ENCODE assay signal across 7 mouse cellular contexts in genomic region chr8:20588268-20589177, GRCm38 (mm10). TPM values are rescaled to one million over a fixed set of nuclear protein-coding genes. Genes with fewer than 3 reads are reported as not detected.
A peak's percentile ranks its signal among the peaks of the same experiment; 100 is the strongest.
DNase-seq lines count a peak whose midpoint lies in the region; ATAC-seq lines count a peak whose summit lies in the region.
"Not testable (repeated sequence)": the region's sequence is repeated elsewhere in the genome, so short reads cannot be mapped to it uniquely, and the experiment has no call there.

No protein-coding gene starts in this region.

- peak; percentile 4 for DNase-seq in adrenal gland, postnatal 14 days
- peak; percentile 4 to 14 for DNase-seq in heart, adult 18-20 months
- DNase-seq in intestine, embryonic 14.5 days (ENCODE audit: low spot score), result peak; percentile 52
- DNase-seq in limb, embryonic 10.5 days (ENCODE audit: low spot score), result peak; percentile 23

- H3K9me3 ChIP-seq in intestine, embryonic 14.5 days (ENCODE audit: control insufficient read depth, low read length); limb, embryonic 10.5 days (replicated peaks); neural tube, embryonic 14.5 days (ENCODE audit: control insufficient read depth, low read length): not testable (repeated sequence)

- H3K4me3 ChIP-seq in intestine, embryonic 14.5 days (ENCODE audit: low read depth, low read length); limb, embryonic 10.5 days; neural tube, embryonic 14.5 days (ENCODE audit: low read depth, low read length): not testable (repeated sequence)

- not testable (repeated sequence) for H3K4me2 ChIP-seq in intestine, embryonic 14.5 days (ENCODE audit: low read length); neural tube, embryonic 14.5 days (ENCODE audit: low read depth, low read length)

- H3K27ac ChIP-seq in intestine, embryonic 14.5 days (ENCODE audit: low read depth); limb, embryonic 10.5 days; neural tube, embryonic 14.5 days (ENCODE audit: low read depth, low read length): not testable (repeated sequence)

- not testable (repeated sequence) for H3K36me3 ChIP-seq in intestine, embryonic 14.5 days (ENCODE audit: control insufficient read depth, insufficient read depth, low read length); limb, embryonic 10.5 days; neural tube, embryonic 14.5 days (ENCODE audit: control insufficient read depth, insufficient read depth, low read length)

- not testable (repeated sequence) for H3K4me1 ChIP-seq in intestine, embryonic 14.5 days (replicated peaks; ENCODE audit: control insufficient read depth, insufficient read depth, low read length); limb, embryonic 10.5 days; neural tube, embryonic 14.5 days (ENCODE audit: control insufficient read depth, insufficient read depth, low read length)

- H3K27me3 ChIP-seq in intestine, embryonic 14.5 days (replicated peaks; ENCODE audit: control insufficient read depth, insufficient read depth, low read length); limb, embryonic 10.5 days (ENCODE audit: low read depth, poor library complexity, severe bottlenecking); neural tube, embryonic 14.5 days (ENCODE audit: control insufficient read depth, insufficient read depth, low read length): not testable (repeated sequence)

- not testable (repeated sequence) for H3K9ac ChIP-seq in intestine, embryonic 14.5 days (ENCODE audit: low read length); neural tube, embryonic 14.5 days (replicated peaks; ENCODE audit: low read depth, low read length)

- peak; percentile 72; the same call in 1 of the 2 replicates for ATAC-seq in erythroid progenitor cell, adult 5-6 weeks (replicated peaks; ENCODE audit: low FRiP score, poor library complexity, severe bottlenecking)
- peak; percentile 87 for ATAC-seq in intestine, embryonic 14.5 days (replicated peaks; ENCODE audit: low FRiP score, low TSS enrichment, low read depth)
- peak; percentile 73 for ATAC-seq in megakaryocyte progenitor cell, adult 5-6 weeks (replicated peaks; ENCODE audit: poor library complexity)
- peak; percentile 82 for ATAC-seq in neural tube, embryonic 14.5 days (ENCODE audit: low read depth)

- WGBS in intestine, embryonic 14.5 days, result 32% methylated on average over 3 of the region's 12 CpGs
- 28% methylated on average over 10 of the region's 12 CpGs for WGBS in limb, embryonic 10.5 days
- WGBS in neural tube, embryonic 14.5 days, result 48% methylated on average over 3 of the region's 12 CpGs

RNA-seq across cellular contexts. Expression of gene Gm21119, which starts 26.2 kb away (rescaled TPM):
- 0.37 TPM in 1 of 2 replicates, not detected in the other for total RNA-seq in adrenal gland, postnatal 14 days (2021)
- not detected in 2 replicates for total RNA-seq in erythroid progenitor cell, adult 5-6 weeks (2015; ENCODE audit: low replicate concordance)
- not detected in 2 replicates for total RNA-seq in erythroid progenitor cell, adult 5-6 weeks (2017; ENCODE audit: low replicate concordance)
- under 1 TPM in 1 of 2 experiments, not detected in 1; 0.31 TPM for total RNA-seq in heart, adult 18-20 months (2021)
- polyA plus RNA-seq in intestine, embryonic 14.5 days (2014; fragmentation: Nextera tagmentation; extraction: Ambion mirVana), result 1.2 and 1.9 TPM in 2 replicates
- polyA plus RNA-seq in limb, embryonic 10.5 days (2016; fragmentation: Nextera tagmentation; extraction: Ambion mirVana), result 0.14 TPM in 1 of 2 replicates, not detected in the other
- not detected in 2 replicates for total RNA-seq in megakaryocyte progenitor cell, adult 5-6 weeks (2015)
- total RNA-seq in megakaryocyte progenitor cell, adult 5-6 weeks (2017), result 0.10 TPM in 1 of 2 replicates, not detected in the other
- polyA plus RNA-seq in neural tube, embryonic 14.5 days (2014; fragmentation: Nextera tagmentation; extraction: Ambion mirVana), result 0.33 TPM in 1 of 2 replicates, not detected in the other
